Mouse (Mus musculus): ENCODE data around the gene Mtch1.
"Not testable (repeated sequence)": the region's sequence is repeated elsewhere in the genome, so short reads cannot be mapped to it uniquely, and the experiment has no call there.

GRCm38 (mm10) chr17:29351056-29351455 lies 3.3 kb upstream of the Mtch1 start:
- not testable (repeated sequence) for TF ChIP-seq USF2 (IDR thresholded peaks at IDR 0.05; ENCODE audit: borderline replicate concordance in 1 of 2, insufficient read depth in 1 of 2, low read depth in 1 of 2, low read length in 2 of 2); USF1 (IDR thresholded peaks at IDR 0.05; ENCODE audit: low read depth, low read length); CTCF (IDR thresholded peaks at IDR 0.05 in 2 of 3, conservative IDR thresholded peaks at IDR 0.05 in 1 of 3; ENCODE audit: control insufficient read depth in 1 of 3, insufficient read depth in 1 of 3, low read depth in 2 of 3, low read length in 3 of 3, poor library complexity in 1 of 3, severe bottlenecking in 1 of 3); POLR2A (IDR thresholded peaks at IDR 0.05; ENCODE audit: control insufficient read depth in 1 of 2, insufficient read depth in 1 of 2, low read depth in 1 of 2, low read length in 2 of 2, poor library complexity in 1 of 2); POLR2AphosphoS2 (IDR thresholded peaks at IDR 0.05; ENCODE audit: low read length); ZNF384 (IDR thresholded peaks at IDR 0.05; ENCODE audit: low read depth, low read length); MAX (IDR thresholded peaks at IDR 0.05; ENCODE audit: low read length); TCF12 (IDR thresholded peaks at IDR 0.05; ENCODE audit: low read depth, low read length); ETS1 (IDR thresholded peaks at IDR 0.05; ENCODE audit: low read depth, low read length); MAFK (IDR thresholded peaks at IDR 0.05; ENCODE audit: borderline replicate concordance, low read depth, low read length); TBP (IDR thresholded peaks at IDR 0.05; ENCODE audit: low read depth, low read length); UBTF (IDR thresholded peaks at IDR 0.05; ENCODE audit: borderline replicate concordance, insufficient read depth, low read depth, low read length)
